Mouse (Mus musculus) left cerebral cortex, postnatal 10 days (tissue): ENCODE measurements around the gene Cep164. TPM values are rescaled to one million over a fixed set of nuclear protein-coding genes. Genes with fewer than 3 reads are reported as not detected.
"Not testable (repeated sequence)": the region's sequence is repeated elsewhere in the genome, so short reads cannot be mapped to it uniquely, and the experiment has no call there.

Source experiments
- DNase-seq, 2 experiments: peaks; one replicate each; pipeline ENCODE4 v3.0.0; 2021 to 2022; ENCODE audit warnings: low spot score in 2 of 2, mixed read lengths in 1 of 2; ENCODE audit errors: extremely low spot score in 1 of 2
- intact Hi-C: fragments of 180-260 bp; cut with DNase I; formaldehyde crosslinking; loops from one replicate; pipeline ENCODE4 v1.15.1; 2025
- total RNA-seq, 2 experiments: library from RNA; stranded (reverse); gene quantifications; 2 replicates each; pipeline ENCODE4 v1.2.3; 2021

Gene Cep164
- total RNA-seq, result 10 to 100 TPM; 20.5 to 22.2 TPM

- DNase-seq, result peak; percentile 89 to 91
- intact Hi-C loops, result no loop called here
Observed at GRCm38 (mm10) chr9:45828291-45828963, at the start of gene Cep164. Gene Cep164 (minus strand): TSS chr9:45828691.

GRCm38 (mm10) chr9:45877928-45878327, 49.4 kb upstream of the Cep164 start:
- intact Hi-C loops, result no loop called here
- DNase-seq, result peak in 1 of 2 experiments; percentile 39

GRCm38 (mm10) chr9:45870265-45870664, 41.8 kb upstream of the Cep164 start:
- DNase-seq, result no peak
- intact Hi-C loops, result no loop called here

- no peak for DNase-seq
- intact Hi-C loops, result no loop called here
Observed at GRCm38 (mm10) chr9:45869181-45869580, 40.7 kb upstream of the Cep164 start.

- intact Hi-C loops, result no loop called here
Observed at GRCm38 (mm10) chr9:45861813-45862212, 33.3 kb upstream of the Cep164 start.

GRCm38 (mm10) chr9:45859364-45859763, 30.9 kb upstream of the Cep164 start:
- DNase-seq, result no peak
- intact Hi-C loops, result no loop called here

More at GRCm38 (mm10) chr9:45861813-45862212, 33.3 kb upstream of the Cep164 start:
- no peak for DNase-seq

- intact Hi-C loops, result no loop called here
- DNase-seq, result no peak
Observed at GRCm38 (mm10) chr9:45854136-45854535, 25.6 kb upstream of the Cep164 start.

GRCm38 (mm10) chr9:45853695-45854094, 25.2 kb upstream of the Cep164 start:
- DNase-seq, result no peak
- intact Hi-C loops, result no loop called here

GRCm38 (mm10) chr9:45851776-45852175, 23.3 kb upstream of the Cep164 start:
- no peak for DNase-seq
- intact Hi-C loops, result no loop called here

GRCm38 (mm10) chr9:45851330-45851729, 22.8 kb upstream of the Cep164 start:
- no peak for DNase-seq
- intact Hi-C loops, result no loop called here

- DNase-seq, result peak in 1 of 2 experiments; percentile 47
- intact Hi-C loops, result no loop called here
Observed at GRCm38 (mm10) chr9:45850528-45851155, 22.2 kb upstream of the Cep164 start.

- intact Hi-C loops, result no loop called here
- DNase-seq, result peak; percentile 56 to 57
Observed at GRCm38 (mm10) chr9:45849528-45850408, 21.3 kb upstream of the Cep164 start.

GRCm38 (mm10) chr9:45846891-45847460, 18.5 kb upstream of the Cep164 start:
- intact Hi-C loops, result no loop called here
- no peak for DNase-seq

GRCm38 (mm10) chr9:45846176-45846575, 17.7 kb upstream of the Cep164 start:
- DNase-seq, intact Hi-C loops: not testable (repeated sequence)

- intact Hi-C loops, result no loop called here
Observed at GRCm38 (mm10) chr9:45845541-45845940, 17.1 kb upstream of the Cep164 start.

GRCm38 (mm10) chr9:45843780-45844179, 15.3 kb upstream of the Cep164 start:
- no peak for DNase-seq
- intact Hi-C loops, result no loop called here

More at GRCm38 (mm10) chr9:45845541-45845940, 17.1 kb upstream of the Cep164 start:
- no peak for DNase-seq

GRCm38 (mm10) chr9:45843007-45843406, 14.5 kb upstream of the Cep164 start:
- DNase-seq, result no peak
- intact Hi-C loops, result no loop called here

GRCm38 (mm10) chr9:45841458-45841857, 13.0 kb upstream of the Cep164 start:
- intact Hi-C loops, result no loop called here
- no peak for DNase-seq

- DNase-seq, result no peak
- intact Hi-C loops, result no loop called here
Observed at GRCm38 (mm10) chr9:45840331-45840730, 11.8 kb upstream of the Cep164 start.
